Mouse (Mus musculus): ENCODE results near the gene Prkn. TPM values are rescaled to one million over a fixed set of nuclear protein-coding genes. Genes with fewer than 3 reads are reported as not detected.

Prkn gene
- total RNA-seq, 2 experiments from 2014 or later: 12.2 to 12.9 TPM

DNA sequence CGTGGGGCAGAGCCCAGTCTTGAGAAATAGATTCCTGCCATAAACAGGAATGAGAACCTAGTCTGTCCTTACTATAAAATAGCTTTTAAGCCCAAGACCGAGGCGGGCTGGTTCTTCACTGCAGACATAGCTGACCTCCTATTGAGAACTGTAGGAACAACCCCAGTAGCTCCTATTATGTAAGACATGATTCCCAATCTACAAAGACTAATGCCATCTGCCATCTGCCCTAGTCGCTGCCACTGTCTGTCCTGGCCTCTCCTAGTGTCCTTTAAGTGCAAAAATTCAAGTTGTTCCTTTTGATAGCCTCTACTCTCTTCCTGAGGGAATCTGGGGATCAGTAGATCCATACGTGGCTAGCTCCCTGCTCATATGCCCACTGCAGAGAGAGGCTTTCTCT is 1074.3 kb downstream of the Prkn start:
- DNase-seq: no peak

DNA sequence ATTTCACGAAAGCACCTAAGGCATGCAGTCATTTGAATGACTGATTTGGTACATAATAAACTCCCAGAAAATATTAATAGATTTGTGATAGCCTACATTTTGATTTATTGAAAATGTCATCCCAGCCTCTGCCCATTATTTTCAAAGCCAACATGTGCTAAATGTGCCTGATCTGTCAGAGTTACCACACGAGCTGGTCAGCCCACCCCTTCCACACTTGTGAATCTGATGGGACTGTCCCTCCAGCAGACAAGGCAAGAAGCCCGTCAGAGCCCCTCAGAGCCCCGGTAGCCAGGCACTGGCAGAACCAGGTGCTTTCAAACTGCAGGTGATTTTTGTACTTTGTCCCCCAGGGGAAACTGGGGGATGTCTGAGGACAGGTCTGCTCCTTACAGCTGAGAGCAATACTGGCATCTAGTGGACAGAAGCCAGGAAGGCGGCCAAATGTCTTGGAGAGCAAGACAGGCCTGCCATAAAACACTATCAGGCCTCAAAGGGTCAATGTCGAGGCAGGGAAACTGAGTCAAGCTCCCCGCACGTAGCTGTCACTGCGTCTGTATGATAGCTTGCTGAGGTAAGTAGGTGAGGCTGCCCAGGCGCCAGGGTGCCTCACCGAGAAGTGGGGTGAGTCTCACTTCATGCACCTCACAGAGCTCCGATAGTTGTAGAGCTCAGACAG is 1078.1 kb downstream of the Prkn start:
- no peak for DNase-seq

DNA sequence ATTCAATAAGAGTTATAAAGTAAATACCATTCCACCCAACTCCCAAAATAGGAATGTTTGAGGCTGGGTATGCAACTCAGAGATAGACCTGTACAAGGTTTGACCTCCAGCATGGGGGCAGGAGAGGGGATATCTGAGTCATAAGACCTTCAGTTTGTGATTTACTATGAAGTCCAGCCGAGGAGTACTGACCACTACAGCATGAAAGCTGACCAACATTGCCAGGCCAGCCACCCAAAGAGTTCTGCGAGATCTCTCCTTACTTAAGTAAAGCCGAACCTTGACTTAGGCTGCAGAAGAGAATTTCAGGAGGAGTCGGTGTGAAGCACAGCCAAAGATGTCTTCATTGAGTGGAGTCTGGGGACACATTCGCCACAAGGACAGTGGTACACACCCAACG is 1079.4 kb downstream of the Prkn start:
- DNase-seq: no peak

DNA sequence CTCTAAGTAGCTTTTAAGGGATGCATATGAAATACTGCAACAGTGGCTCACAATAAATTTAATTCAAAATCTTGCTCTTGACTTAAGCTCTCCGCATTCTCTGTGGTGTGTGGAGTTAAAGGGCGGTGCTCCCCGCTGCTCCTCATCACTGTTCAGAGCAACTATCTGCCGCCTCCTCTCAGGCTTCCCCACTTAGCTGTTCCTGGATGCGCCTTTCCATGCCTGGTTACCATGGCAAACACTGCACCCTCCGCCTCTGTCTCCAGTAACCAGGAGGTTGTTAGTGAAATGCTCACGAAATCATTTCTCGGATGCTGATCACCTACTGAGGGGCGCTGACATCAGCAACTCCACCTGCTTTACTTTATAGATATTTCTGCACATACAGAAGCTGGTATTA is 1080.8 kb downstream of the Prkn start:
- no peak for DNase-seq

DNA sequence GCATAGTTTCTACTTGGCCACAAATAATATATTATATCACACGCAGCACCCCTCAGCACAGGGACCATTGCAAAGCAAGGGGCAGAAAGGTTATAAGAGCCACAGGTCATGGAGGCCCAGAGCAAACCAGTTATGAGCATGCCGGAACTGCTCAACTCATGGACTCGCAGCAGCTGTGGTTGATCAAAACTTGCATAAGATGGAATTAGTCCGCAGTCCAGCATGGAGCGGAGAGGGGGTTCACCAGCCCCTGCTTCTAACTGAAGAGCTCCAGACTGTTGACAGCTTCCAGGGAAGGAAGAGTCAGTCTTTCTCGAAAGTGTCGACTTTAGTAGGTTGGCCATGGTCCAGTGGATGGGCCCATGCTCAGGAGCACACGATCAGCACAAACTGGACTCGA is 1083.8 kb downstream of the Prkn start:
- DNase-seq: no peak

DNA sequence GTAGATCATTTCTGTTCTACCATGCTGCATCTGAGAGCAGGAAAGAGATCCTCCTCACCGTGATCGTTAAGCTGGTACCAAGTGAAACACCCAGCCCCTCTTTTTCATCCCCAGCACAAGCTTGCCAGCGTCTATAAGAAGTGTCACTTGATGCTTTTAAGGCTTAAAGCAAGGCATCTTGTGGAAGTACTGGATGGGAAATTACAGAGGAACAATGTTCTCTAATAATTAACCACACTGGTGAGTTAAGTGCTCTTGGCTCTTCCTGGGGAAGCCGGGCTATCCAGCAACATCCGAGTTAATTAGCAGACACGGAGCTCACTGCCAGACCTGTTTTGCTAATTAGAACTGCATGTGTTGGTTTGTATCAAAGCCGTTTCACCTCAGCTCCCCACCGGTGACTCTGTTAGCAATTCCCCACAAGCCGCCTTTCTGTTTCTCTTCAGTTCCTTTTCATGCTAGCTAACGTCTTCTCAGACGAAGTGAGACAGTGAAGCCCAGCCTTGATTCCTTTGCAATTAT is 1086.7 kb downstream of the Prkn start:
- DNase-seq: no peak

DNA sequence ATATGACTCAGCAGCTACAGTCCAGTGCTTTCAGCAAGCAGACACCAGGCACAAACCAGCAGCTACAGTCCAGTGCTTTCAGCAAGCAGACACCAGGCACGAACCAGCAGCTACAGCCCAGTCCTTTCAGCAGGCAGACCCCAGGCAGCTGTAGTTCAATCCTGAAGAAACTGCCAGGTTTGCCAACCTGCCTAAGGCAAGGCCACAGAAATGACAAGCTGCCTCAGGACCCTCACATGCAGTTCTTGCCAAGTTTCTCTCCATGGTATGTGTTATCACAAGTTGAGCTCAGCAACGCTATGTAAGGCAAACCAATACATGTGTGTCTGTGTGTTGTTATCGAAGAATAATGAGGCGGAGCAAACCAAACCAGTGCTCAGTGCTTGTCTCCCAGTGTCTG is 1091.5 kb downstream of the Prkn start:
- no peak for DNase-seq

DNA sequence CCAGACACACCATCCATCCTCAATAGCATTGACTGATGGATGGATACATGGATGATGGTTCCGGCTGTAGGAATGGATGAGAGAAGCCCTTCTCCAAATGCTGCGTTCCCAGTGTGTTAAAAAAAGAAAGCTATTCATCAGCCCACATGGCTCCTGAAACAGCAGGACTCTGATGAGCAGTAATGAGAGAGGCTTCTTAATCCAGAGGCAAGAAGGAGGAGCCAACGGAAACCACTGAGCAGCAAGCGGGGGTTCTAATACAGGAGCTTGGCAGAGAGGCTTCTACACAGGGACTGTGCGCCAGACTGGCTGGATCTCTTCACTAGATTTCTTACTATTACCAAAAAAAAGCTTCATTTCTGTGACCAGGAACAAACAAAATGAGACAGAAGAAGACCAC is 1093.6 kb downstream of the Prkn start:
- no peak for DNase-seq

DNA sequence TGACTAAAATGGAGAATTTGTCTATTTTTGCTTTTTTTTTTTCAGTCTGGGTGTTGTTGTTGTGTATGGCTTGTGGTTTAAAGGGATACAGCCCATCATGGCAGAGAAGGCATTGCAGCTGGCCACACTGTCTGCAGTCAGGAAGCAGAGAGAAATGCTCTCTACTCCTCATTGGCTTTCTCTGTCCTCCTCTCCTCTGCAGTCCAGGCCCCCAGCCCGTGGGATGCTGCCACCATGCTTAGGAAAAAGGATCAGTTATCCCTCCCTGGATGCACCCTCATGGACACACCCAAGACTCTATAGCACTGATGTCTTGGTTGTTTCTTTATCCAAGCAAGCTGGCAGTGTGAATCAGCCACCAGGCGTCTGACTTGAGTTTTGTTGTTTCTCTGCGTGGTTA is 1107.3 kb downstream of the Prkn start:
- DNase-seq: no peak

DNA sequence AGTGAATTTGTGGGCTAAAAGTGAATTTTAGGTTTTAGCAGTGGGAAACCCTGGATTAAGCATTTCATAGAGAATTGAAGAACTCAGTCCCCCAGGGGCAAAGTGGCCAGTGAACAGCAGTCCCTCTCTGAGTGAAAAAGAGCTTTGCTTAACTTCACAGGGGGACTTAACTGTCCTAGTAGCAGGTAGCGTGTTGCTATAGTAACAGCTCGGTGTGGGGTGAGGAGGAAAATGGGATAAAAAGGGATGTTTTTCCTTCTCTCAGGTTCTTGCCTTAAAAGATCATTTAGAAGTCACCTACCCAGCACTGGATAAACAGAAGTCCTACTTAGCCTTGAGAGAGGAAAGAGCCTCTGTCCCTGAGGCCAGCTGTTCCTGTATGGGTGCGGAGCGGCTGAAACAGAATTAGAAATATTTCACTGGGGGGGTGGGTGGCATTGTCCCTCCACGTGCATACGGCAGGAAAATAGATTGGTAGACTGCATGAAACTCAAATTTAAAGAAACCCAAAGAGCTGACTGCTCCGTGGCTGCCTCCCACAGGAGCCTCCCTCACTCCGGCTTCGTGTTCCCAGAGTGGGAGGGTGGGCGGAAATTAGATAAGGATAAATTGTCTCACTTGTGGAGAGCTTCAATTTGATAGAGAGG is 1109.5 kb downstream of the Prkn start:
- DNase-seq: no peak

DNA sequence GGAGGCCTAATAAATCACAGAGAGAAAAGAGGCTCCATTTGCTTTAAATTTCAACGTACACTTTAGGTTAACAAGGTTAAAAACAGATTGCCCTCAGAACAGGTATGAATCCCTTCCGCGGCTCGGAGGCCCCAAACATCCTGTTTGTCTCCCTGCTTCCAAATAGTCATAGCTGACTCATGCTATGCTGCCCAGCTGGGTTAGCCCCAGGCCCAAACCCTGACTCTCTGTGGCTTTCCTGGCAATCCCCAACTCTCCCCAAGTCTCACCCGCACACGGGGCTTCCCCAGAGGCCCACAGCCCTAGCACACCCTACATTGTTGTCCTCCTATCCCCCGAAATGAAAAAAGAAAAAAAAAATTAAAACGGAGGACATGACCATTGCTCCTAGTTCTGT is 1110.0 kb downstream of the Prkn start:
- no peak for DNase-seq

DNA sequence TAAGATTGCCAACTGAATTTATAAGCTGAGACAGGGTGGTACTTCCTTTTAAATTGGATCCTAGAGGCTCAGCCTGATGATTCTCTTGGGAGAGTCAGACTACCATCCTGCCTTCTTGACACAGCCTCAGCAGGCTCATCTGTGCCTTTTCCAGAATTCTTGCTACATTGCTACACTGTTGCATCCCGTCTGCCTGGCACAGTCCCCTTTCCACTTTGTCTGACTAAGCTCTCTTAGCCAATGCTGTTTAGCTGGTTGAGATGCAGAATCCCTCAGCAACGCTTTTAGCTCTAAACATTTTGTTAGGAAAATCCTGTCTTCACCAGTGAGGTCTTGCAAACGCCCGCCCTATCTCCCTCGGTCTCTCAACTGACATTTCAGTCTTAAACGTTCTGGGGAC is 1115.1 kb downstream of the Prkn start:
- no peak for DNase-seq

DNA sequence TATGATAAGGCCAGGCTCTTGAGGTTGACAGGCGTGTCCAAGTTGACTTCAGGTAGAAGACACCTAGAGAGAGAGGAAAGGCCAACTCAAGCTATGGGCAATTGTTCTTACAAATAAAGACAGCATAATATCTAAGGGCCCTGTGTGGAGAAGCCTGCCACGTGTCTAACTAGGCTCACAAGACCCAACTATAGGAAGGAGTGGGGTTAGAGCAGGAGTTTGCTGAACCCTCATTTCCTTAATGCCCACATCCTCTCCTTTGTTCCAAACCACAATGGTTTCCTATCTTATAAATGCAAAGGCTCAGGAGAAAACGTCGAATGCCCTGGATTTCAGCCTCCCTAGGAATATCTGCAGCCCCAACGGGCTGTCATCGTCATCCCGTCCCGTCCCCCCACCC is 1120.3 kb downstream of the Prkn start:
- no peak for DNase-seq

DNA sequence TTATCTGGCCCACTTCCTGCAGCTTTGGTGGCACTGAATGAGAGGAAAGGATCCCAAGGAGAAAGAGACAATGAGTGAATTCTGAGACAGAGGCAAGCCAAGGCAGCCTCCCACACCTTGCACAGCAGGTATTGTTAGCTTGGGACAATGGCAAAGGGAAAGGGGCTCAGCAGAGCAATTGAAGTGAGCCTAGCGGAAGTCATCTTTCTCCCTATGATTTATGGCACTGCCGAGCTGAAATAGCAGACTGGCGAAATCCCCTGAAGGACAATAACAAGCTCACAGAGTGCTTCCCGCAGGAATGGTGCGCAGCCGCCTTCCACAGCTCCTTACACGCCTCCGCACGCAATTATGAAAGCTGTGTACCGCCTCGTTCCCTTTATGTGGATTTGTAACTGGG is 1122.6 kb downstream of the Prkn start:
- no peak for DNase-seq

DNA sequence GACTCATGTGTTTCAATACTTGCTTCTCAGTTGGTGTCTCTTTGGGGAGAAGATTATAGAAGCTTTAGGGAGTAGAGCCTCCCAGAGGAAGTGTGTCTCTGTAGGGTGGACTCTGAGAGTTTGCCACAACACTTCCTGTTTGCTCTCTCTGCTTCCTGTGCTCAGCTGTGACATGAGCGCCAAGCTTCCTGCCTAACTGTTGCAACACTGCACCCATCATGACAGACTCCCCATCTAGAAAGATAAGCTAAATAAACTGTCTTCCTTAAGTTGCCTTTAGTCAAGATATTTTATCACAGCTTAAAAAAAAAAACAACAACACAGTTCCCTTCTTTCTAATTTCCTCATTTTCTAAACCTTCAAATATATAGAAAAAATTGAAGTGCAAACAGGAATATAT is 1130.0 kb downstream of the Prkn start:
- DNase-seq: no peak

DNA sequence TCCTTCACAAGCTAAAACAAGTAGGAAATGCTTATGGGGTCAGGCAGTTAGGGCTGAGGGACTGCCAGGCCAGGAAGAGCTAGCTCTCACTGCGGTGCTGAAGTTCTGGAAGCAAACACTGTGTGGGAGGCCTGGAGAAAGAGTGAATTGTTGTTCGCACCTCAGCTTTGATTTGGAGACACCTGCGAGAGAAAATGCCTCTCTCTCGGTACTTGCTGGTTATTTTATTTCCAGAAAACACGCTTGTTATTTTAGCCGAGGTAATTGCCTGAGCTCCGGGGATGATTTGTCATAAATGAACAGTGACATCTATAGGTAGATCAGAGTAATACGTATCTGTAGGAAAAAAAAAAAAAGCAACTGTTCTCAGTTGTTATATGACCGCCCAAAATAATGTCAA is 1132.4 kb downstream of the Prkn start:
- DNase-seq: no peak

DNA sequence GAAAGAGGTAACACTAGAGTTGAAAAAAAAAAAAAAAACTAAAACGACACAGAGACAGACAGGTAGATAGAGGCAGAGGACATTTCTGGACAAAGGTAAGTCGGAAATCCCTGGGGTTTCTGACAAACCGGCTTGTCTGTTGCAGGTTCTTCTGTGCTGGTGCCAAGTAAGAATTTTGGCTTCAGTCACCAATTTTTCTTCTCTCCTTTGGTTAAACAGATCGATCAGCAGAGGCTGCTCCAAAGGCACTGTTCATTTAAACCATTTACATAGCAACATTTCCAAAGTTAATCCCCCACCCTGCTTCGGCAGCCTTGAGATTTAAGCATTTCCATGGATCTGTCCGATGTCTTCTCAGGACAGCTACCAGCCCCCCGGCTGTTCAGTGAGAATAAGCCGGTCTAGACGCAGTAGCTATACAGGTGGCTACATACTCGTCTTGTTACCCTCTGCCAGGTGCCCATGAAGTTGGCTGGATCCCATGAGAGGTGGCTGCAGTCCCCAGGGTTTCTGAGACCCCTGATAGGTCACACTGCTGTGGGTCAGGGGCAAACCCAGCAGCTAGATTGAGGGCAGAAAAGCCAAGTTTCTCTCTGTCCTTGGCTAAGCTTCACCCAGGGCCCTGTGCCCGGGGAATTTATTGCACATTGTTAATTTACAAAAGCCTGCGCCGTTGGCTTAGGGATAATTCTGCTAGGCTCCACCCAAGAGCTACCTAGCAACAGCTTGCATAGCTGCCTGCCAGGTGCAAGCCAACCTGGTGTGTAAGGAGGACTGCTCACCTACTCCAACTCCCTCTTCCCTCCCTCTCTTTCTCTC is 1133.0 kb downstream of the Prkn start:
- no peak for DNase-seq

DNA sequence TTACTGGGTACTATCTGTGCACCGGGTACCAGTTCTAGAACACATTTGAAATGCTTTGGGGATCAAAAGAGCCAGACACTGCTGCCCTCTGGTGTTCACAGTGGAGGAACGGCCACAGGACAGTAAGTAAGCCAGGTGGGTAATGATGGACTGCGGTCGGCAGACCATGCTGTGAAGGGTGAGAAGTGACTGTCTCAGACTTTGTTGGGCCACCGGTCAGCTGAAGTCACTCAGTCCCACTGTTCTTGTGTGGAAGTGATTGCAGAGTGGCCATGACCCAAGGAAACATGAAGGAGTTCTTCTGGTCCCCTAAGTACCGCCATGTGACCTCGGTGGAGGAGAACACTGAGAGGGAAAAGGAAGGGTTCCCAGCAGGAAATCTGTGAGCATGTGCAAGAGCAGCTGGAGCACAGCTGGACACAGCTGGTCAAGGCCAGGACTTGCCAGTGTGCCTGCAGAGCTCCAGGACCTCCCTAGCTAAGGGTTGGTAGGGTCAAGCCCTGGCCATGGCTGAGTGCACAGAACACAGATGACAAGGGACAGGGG is 1135.0 kb downstream of the Prkn start:
- DNase-seq: no peak

DNA sequence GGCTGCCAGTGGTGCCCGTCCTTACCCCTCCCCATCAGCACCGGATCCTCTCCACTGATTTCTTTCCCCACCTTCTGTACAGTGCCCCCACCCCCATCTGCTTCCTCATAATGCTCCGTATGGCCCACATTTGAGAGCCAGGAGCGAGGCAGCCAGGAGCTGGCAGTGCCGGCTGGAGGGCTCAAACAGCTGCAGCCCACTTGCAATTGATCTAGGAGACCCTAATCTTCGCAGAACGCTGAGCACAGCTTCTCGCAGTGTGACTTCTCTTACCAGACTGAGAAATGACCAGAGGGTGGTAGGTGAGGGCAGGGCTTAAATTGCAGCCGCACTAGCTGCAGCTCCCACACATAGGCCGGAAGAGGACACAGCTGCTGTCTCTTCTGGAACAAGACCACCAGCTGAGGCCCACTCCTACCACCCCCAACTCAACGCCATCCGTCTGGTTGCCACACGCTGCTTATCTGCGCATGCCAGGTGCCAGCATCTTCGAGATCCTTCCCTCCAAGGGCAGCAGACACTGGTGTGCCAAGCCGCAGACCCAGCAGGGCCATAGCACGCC is 1138.2 kb downstream of the Prkn start:
- DNase-seq: no peak

DNA sequence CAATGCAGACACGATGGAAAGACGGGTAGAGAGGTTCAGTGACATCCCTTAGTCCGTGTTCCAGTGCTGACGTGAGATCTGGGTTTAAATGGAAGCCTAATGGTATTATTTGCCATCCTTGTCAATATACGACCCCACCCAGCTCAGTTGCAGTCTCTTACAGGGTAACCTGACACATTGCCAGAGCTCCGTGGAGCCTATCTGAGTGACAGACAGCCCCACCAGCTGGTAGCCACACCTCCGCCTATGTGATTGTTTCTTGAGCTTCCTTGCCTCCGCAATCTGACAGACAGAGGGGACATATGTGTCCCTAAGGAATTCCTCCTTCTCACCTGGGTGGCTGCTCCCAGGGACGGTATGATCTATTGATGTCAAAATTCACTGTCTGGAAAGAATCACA is 1141.5 kb downstream of the Prkn start:
- no peak for DNase-seq

DNA sequence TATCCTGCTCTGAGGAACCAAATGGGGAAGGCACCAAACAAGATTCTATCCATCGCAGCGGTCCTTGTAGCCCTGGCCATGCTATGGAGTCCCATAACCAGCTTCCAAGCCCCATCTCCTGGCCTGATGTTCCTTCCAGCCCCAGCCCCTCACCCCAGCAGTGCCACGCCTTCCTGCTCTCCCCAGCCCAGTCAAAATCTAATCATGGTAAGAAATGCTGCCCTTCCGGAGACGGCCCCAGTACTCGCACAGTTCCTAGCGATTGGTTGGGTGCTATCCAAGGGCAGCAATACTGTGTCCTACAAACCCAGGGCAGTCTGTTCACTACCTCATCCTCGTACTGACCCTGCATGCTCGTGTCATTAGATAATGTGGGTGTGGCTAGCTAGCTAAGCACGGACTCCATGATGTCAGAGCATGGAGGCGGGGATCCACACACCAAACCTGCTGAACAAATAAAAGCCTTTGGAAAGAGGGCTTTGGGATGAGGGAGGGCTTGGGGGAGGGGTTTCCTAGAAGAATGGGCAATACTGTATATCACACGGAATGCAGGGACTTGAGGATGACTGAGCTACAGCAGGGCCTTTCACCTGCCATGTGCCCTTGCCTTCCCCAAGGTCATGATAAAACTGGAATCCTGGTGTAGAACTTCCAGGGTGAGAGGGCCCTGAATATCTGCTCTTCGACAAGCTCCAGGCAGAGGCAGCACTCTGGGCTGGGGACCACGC is 1148.1 kb downstream of the Prkn start:
- no peak for DNase-seq

DNA sequence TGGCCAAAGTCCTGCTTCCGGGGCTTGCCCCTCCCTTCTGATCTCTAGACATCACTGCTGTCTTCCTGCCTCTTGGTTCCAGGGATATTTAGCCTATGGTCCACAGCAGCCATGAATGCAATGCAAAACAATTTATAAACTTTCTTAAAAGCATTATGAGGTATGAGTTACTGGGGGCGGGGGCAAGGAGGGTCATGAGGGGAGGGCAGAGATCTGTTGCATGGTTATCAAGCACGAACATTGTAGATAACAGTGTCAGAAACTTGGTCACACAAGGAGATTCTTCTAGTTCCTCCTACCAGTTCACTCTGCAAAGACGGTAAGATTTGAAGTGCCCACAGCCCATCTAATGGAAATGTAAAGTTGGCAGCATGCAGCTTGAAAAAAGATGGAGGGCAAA is 1149.1 kb downstream of the Prkn start:
- DNase-seq: no peak

All from gastrocnemius, postnatal 25 days (tissue).